Mouse (Mus musculus): ENCODE measurements around the gene Vmn1r178.
"Not testable (repeated sequence)": the region's sequence is repeated elsewhere in the genome, so short reads cannot be mapped to it uniquely, and the experiment has no call there.

Vmn1r178 gene

DNA sequence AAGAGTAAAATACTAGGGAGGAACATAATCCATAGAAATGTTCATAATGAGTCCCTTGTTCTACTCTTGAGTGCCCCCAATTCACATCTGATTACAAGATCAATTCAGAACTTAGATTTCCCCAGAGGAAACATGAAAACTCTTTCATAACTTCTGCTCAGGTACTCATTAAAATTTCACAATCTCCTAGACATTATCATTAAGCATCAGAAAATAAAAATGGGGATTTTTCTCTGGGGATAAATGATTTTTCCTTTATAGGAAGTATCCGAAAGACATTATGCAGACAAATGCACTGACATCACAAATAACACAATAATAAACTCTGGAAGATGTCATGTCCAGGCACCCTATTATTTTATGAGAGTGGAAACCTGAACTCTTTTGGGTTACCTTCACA is at the start of gene Vmn1r178:
Gene Vmn1r178, plus strand, starts transcription at position 301 of the 400 bp plus-strand sequence.
- DNase-seq (ENCODE audit: extremely low read depth, low read depth), result no peak

DNA sequence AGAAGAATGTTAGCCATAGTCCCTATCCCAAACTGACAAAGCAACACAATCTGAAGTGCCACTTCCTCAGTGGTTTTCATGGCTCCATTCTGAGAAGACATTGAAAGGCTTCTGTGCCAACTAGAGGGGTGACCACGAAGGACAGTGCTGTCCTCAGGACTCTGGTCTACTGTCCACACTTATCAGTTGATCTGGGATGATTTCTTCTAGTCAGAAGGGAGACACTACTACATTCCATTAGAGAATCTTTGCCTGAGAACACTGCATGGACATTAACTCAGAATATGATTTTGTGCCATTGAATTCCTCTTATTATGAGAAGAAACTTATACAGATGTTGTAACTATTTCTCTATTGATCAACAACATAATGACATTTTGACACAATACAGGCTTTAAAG is 25.5 kb upstream of the Vmn1r178 start, which contains the start of gene Vmn1r177:
Gene Vmn1r177, minus strand, starts transcription at position 101 of the 400 bp plus-strand sequence.
- DNase-seq (ENCODE audit: extremely low read depth, low read depth), result not testable (repeated sequence)

DNA sequence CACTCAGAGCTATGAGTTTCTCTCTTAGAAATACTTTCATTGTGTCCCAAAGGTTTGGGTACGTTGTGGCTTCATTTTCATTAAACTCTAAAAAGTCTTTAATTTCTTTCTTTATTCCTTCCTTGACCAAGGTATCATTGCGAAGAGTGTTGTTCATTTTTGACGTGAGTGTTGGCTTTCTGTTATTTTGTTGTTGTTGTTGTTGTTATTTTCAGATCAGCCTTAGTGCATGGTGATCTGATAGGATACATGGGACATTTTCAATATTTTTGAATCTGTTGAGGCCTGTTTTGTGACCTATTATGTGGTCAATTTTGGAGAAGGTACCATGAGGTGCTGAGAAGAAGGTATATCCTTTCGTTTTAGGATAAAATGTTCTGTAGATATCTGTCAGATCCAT is 14.9 kb upstream of the Vmn1r178 start:
- DNase-seq (ENCODE audit: extremely low read depth, low read depth), result not testable (repeated sequence)

DNA sequence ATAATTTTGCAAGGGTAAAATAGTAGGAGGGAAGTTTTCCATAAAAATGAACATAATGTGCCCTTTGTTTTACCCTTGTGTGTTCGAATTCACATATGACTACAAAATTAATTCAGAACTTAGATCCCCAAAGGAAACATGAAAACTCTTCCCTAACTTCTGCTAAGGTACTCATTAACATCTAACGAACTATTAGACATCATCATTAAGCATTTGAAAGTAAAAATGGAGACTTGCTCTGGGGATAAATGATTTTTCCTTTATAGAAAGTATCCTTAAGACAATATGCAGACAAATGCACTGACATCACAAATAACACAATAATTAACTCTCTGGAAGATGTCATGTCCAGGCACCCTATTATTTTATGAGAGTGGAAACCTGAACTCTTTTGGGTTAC is 34.9 kb downstream of the Vmn1r178 start, which contains the start of gene Vmn1r179:
Gene Vmn1r179, plus strand, starts transcription at position 301 of the 400 bp plus-strand sequence.
- no peak for DNase-seq (ENCODE audit: extremely low read depth, low read depth)

All from MEL-GATA-1-ER (cell line).